Mouse (Mus musculus) embryo, embryonic 9.5 days (tissue): ENCODE data around the gene Trpc7.

ENCODE experiments used
- DNase-seq: peaks from one replicate; pipeline ENCODE4 v3.0.0-alpha.2; 2017; ENCODE audit errors: extremely low spot score

Gene Trpc7

GRCm38 (mm10) chr13:56790683-56791082, 105.1 kb downstream of the Trpc7 start:
- no peak for DNase-seq

- no peak for DNase-seq
These were observed 113.2 kb downstream of the Trpc7 start for GRCm38 (mm10) chr13:56782621-56783020.

GRCm38 (mm10) chr13:56781697-56782096, 114.1 kb downstream of the Trpc7 start:
- DNase-seq = no peak

- DNase-seq = no peak
These were observed 114.9 kb downstream of the Trpc7 start for GRCm38 (mm10) chr13:56780746-56781469.

GRCm38 (mm10) chr13:56774304-56774703, 121.5 kb downstream of the Trpc7 start:
- no peak for DNase-seq

- no peak for DNase-seq
These were observed 122.4 kb downstream of the Trpc7 start for GRCm38 (mm10) chr13:56773262-56773870.

- DNase-seq = no peak
These were observed 123.2 kb downstream of the Trpc7 start for GRCm38 (mm10) chr13:56772592-56772991.

- no peak for DNase-seq
These were observed 125.0 kb downstream of the Trpc7 start for GRCm38 (mm10) chr13:56770786-56771185.

- DNase-seq = no peak
These were observed 125.6 kb downstream of the Trpc7 start for GRCm38 (mm10) chr13:56770136-56770578.

- DNase-seq = peak; percentile 11
These were observed 126.4 kb downstream of the Trpc7 start for GRCm38 (mm10) chr13:56769431-56769830.

- no peak for DNase-seq
These were observed 129.6 kb downstream of the Trpc7 start for GRCm38 (mm10) chr13:56766211-56766610.

GRCm38 (mm10) chr13:56765284-56766032, 130.3 kb downstream of the Trpc7 start:
- no peak for DNase-seq

- DNase-seq = no peak
These were observed 133.2 kb downstream of the Trpc7 start for GRCm38 (mm10) chr13:56762446-56763229.

- peak; percentile 76 for DNase-seq
These were observed 137.3 kb downstream of the Trpc7 start for GRCm38 (mm10) chr13:56758492-56758891.

GRCm38 (mm10) chr13:56757201-56757600, 138.6 kb downstream of the Trpc7 start:
- no peak for DNase-seq

- DNase-seq = no peak
These were observed 139.9 kb downstream of the Trpc7 start for GRCm38 (mm10) chr13:56755871-56756270.

- peak; percentile 40 for DNase-seq
These were observed 142.4 kb downstream of the Trpc7 start, which contains the start of gene Gm45623 for GRCm38 (mm10) chr13:56753192-56753951. Gm45623 (minus strand) TSS chr13:56753827.

GRCm38 (mm10) chr13:56752474-56753191, 143.2 kb downstream of the Trpc7 start:
- DNase-seq = peak; percentile 49

- DNase-seq = no peak
These were observed 144.0 kb downstream of the Trpc7 start for GRCm38 (mm10) chr13:56751774-56752173.

- DNase-seq = no peak
These were observed 146.4 kb downstream of the Trpc7 start for GRCm38 (mm10) chr13:56749377-56749776.
